Mouse (Mus musculus): ENCODE measurements around the gene Ptf1a.

Gene Ptf1a

DNA sequence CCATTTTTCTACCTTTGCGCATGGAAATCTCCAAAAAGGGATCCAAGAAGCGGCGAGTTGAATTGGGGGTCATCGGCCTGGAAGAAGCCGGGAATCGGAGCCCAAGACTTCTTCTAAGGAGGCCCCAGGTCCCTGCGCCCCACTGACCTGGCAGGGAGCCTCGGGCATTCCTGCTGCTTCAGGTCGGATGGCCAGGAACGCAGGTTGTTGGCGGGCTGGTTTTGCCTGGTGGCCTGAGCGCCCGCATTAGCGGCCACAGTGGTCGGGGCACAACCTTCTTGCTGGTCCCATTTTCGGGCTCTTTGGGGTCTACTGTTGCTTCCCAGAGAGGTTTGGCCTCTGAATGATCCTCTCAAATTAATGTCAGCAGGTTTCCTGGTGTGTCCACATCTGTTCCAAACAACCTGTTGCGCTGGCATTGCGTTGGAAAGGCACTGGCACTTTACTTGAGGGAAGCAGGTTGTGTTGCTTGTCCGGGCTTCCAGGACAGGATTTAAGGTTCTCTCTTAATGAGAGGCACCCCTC, 7.1 kb downstream of the Ptf1a start:
- no peak for DNase-seq (ENCODE audit: low spot score in 2 of 2)

GRCm38 (mm10) chr2:19455228-19455627, 9.8 kb downstream of the Ptf1a start:
- DNase-seq (ENCODE audit: low spot score in 2 of 2) = no peak

GRCm38 (mm10) chr2:19455857-19456482, 10.5 kb downstream of the Ptf1a start:
- DNase-seq (ENCODE audit: low spot score in 2 of 2) = no peak

GRCm38 (mm10) chr2:19458785-19459184, 13.3 kb downstream of the Ptf1a start:
- no peak for DNase-seq (ENCODE audit: low spot score in 2 of 2)

DNA sequence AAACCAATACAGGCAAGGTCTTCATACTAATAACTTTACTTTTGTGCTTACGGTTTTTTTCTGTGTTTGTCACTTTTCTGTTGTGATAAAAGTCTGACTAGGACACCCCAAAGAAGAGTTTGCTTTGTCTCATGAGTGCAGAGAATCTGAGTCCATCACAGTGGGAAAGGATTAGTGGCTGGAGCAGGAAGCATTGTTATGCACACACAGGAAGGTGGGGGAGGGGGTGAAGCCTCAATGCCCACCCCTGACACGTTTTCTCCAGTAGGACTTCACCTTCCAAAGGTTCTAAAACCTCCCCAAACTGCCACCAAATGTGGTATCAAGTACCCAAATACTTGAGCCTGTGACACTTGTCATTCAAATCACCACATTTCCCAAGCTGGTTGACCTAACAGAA, 16.5 kb downstream of the Ptf1a start:
- no peak for DNase-seq (ENCODE audit: low spot score in 2 of 2)

GRCm38 (mm10) chr2:19490262-19490661, 44.8 kb downstream of the Ptf1a start:
- DNase-seq (ENCODE audit: low spot score in 2 of 2) = no peak

Measured in frontal cortex, postnatal 14 days (tissue).